Mouse (Mus musculus): ENCODE results near the gene Inpp5d. TPM values are rescaled to one million over a fixed set of nuclear protein-coding genes. Genes with fewer than 3 reads are reported as not detected.

The Inpp5d gene
- polyA plus RNA-seq, 1 experiment from 2014 or later = 2.8 TPM

- Histone ChIP-seq H3K4me2 (replicated peaks; ENCODE audit: low read depth) (no peak overlapping the region), H3K27me3 (ENCODE audit: control insufficient read depth, insufficient read depth, low read length) (no peaks in the 10 kb centered on the region), H3K4me1 (replicated peaks; ENCODE audit: control insufficient read depth, insufficient read depth) (no peaks in the 10 kb centered on the region), H3K27ac (replicated peaks) (no peak overlapping the region), H3K36me3 (ENCODE audit: control insufficient read depth, insufficient read depth, low read length) (no peaks in the 10 kb centered on the region), H3K9ac (ENCODE audit: low read length) (no peak overlapping the region), H3K4me3 (ENCODE audit: low read depth, low read length) (no peak overlapping the region), H3K9me3 (ENCODE audit: control insufficient read depth, low read length) (no peaks in the 10 kb centered on the region)
- WGBS = 82% methylated on average over 2 of the region's 2 CpGs
- DNase-seq (ENCODE audit: low spot score) (no peak), ATAC-seq (ENCODE audit: low FRiP score, low TSS enrichment) (no peak)
- TF ChIP-seq CTCF (IDR thresholded peaks at IDR 0.05; ENCODE audit: low read depth) (no peak), EP300 (optimal IDR thresholded peaks at IDR 0.05) (no peak)
Measured at GRCm38 (mm10) chr1:87614576-87615295, 5.4 kb upstream of the Inpp5d start.

GRCm38 (mm10) chr1:87620693-87621092, 581 bp downstream of the Inpp5d start:
- Histone ChIP-seq H3K9me3 (ENCODE audit: control insufficient read depth, low read length) (no peaks in the 10 kb centered on the region), H3K27me3 (ENCODE audit: control insufficient read depth, insufficient read depth, low read length) (no peaks in the 10 kb centered on the region), H3K4me3 (ENCODE audit: low read depth, low read length) (peak overlapping the region; percentile 24), H3K4me1 (replicated peaks; ENCODE audit: control insufficient read depth, insufficient read depth) (no peaks in the 10 kb centered on the region), H3K36me3 (ENCODE audit: control insufficient read depth, insufficient read depth, low read length) (no peaks in the 10 kb centered on the region), H3K9ac (ENCODE audit: low read length) (no peak overlapping the region), H3K4me2 (replicated peaks; ENCODE audit: low read depth) (peak overlapping the region; percentile 23), H3K27ac (replicated peaks) (peak overlapping the region; percentile 45)
- ATAC-seq (ENCODE audit: low FRiP score, low TSS enrichment) = no peak
- TF ChIP-seq EP300 (optimal IDR thresholded peaks at IDR 0.05) (no peak), CTCF (IDR thresholded peaks at IDR 0.05; ENCODE audit: low read depth) (no peak)
- 87% methylated on average over 6 of the region's 6 CpGs for WGBS
- no peak for DNase-seq (ENCODE audit: low spot score)

- WGBS = 75% methylated on average over 9 of the region's 9 CpGs
- Histone ChIP-seq H3K27ac (replicated peaks) (peak overlapping the region; percentile 45; the same call in 1 of the 2 replicates), H3K4me3 (ENCODE audit: low read depth, low read length) (0 out of 2 replicates have a peak overlapping the region, but pooled peaks have one; percentile 2), H3K9ac (ENCODE audit: low read length) (no peak overlapping the region), H3K27me3 (ENCODE audit: control insufficient read depth, insufficient read depth, low read length) (no peaks in the 10 kb centered on the region), H3K9me3 (ENCODE audit: control insufficient read depth, low read length) (no peaks in the 10 kb centered on the region), H3K36me3 (ENCODE audit: control insufficient read depth, insufficient read depth, low read length) (no peaks in the 10 kb centered on the region), H3K4me1 (replicated peaks; ENCODE audit: control insufficient read depth, insufficient read depth) (no peaks in the 10 kb centered on the region), H3K4me2 (replicated peaks; ENCODE audit: low read depth) (peak overlapping the region; percentile 23)
- TF ChIP-seq CTCF (IDR thresholded peaks at IDR 0.05; ENCODE audit: low read depth) (no peak), EP300 (optimal IDR thresholded peaks at IDR 0.05) (no peak)
- no peak for DNase-seq (ENCODE audit: low spot score)
- 0 out of 2 replicates have a peak, but pooled peaks have one; percentile 40 for ATAC-seq (ENCODE audit: low FRiP score, low TSS enrichment)
Measured at GRCm38 (mm10) chr1:87621146-87621857, 1.2 kb downstream of the Inpp5d start.

GRCm38 (mm10) chr1:87621858-87622279, 1.8 kb downstream of the Inpp5d start:
- DNase-seq (ENCODE audit: low spot score) (no peak), ATAC-seq (ENCODE audit: low FRiP score, low TSS enrichment) (no peak)
- Histone ChIP-seq H3K9ac (ENCODE audit: low read length) (no peak overlapping the region), H3K4me1 (replicated peaks; ENCODE audit: control insufficient read depth, insufficient read depth) (no peaks in the 10 kb centered on the region), H3K27me3 (ENCODE audit: control insufficient read depth, insufficient read depth, low read length) (no peaks in the 10 kb centered on the region), H3K9me3 (ENCODE audit: control insufficient read depth, low read length) (no peaks in the 10 kb centered on the region), H3K36me3 (ENCODE audit: control insufficient read depth, insufficient read depth, low read length) (no peaks in the 10 kb centered on the region), H3K27ac (replicated peaks) (no peak overlapping the region; the same call in 1 of the 2 replicates), H3K4me2 (replicated peaks; ENCODE audit: low read depth) (no peak overlapping the region), H3K4me3 (ENCODE audit: low read depth, low read length) (no peak overlapping the region)
- WGBS = 59% methylated on average over 3 of the region's 3 CpGs
- no peak for TF ChIP-seq CTCF (IDR thresholded peaks at IDR 0.05; ENCODE audit: low read depth)
- TF ChIP-seq EP300 (optimal IDR thresholded peaks at IDR 0.05) = no peak

GRCm38 (mm10) chr1:87623977-87624666, 4.0 kb downstream of the Inpp5d start:
- WGBS = 45% methylated on average over 1 of the region's 1 CpGs
- no peak overlapping the region for H3K4me3 ChIP-seq (ENCODE audit: low read depth, low read length)
- no peaks in the 10 kb centered on the region for H3K36me3 ChIP-seq (ENCODE audit: control insufficient read depth, insufficient read depth, low read length)
- H3K4me1 ChIP-seq (replicated peaks; ENCODE audit: control insufficient read depth, insufficient read depth) = no peaks in the 10 kb centered on the region
- TF ChIP-seq CTCF (IDR thresholded peaks at IDR 0.05; ENCODE audit: low read depth) = no peak
- TF ChIP-seq EP300 (optimal IDR thresholded peaks at IDR 0.05) = no peak
- H3K9me3 ChIP-seq (ENCODE audit: control insufficient read depth, low read length) = no peaks in the 10 kb centered on the region
- no peak for DNase-seq (ENCODE audit: low spot score)
- H3K4me2 ChIP-seq (replicated peaks; ENCODE audit: low read depth) = no peak overlapping the region
- no peak for ATAC-seq (ENCODE audit: low FRiP score, low TSS enrichment)
- H3K27ac ChIP-seq (replicated peaks) = no peak overlapping the region
- H3K27me3 ChIP-seq (ENCODE audit: control insufficient read depth, insufficient read depth, low read length) = no peaks in the 10 kb centered on the region
- H3K9ac ChIP-seq (ENCODE audit: low read length) = no peak overlapping the region
